Mouse (Mus musculus) liver, embryonic 14.5 days (tissue): ENCODE measurements around the gene Cacng7.

Source experiments
- CTCF ChIP-seq: IDR thresholded peaks from 2 replicates; pipeline ENCODE4 v1.5.1; 2016; ENCODE audit warnings: antibody characterized with exemption, low read depth, control low read depth
- EP300 ChIP-seq: IDR thresholded peaks from 2 replicates; pipeline ENCODE4 v1.6.1; 2016; ENCODE audit warnings: antibody characterized with exemption, low read depth

GRCm38 (mm10) chr7:3386036-3386730 is 53.4 kb downstream of the Cacng7 start:
- TF ChIP-seq CTCF (no peak), EP300 (no peak)
